Mouse (Mus musculus): ENCODE results near the gene Foxf1. TPM values are rescaled to one million over a fixed set of nuclear protein-coding genes. Genes with fewer than 3 reads are reported as not detected.

The Foxf1 gene
- under 1 TPM; 0.11 to 0.31 TPM for polyA plus RNA-seq (2017; shearing (Covaris generic))

GRCm38 (mm10) chr8:121084210-121084951 is at the start of gene Foxf1:
Gene Foxf1 (plus strand): TSS chr8:121084386.

GRCm38 (mm10) chr8:121107668-121108656 is 23.8 kb downstream of the Foxf1 start, which contains the start of gene Mthfsd:
Gene Mthfsd (minus strand): TSS chr8:121108392.

GRCm38 (mm10) chr8:121115948-121116347 is 31.8 kb downstream of the Foxf1 start, which contains the start of gene Foxc2:
Gene Foxc2 (plus strand): TSS chr8:121116171.

GRCm38 (mm10) chr8:121127756-121128375 is 43.7 kb downstream of the Foxf1 start, which contains the start of gene Foxl1:
Gene Foxl1 (plus strand): TSS chr8:121127940.

Other genes starting within 250 kb of the Foxf1 start
- 10 to 100 TPM; 38.4 to 39.8 TPM for gene Mthfsd, start 24.0 kb downstream of the Foxf1 start, polyA plus RNA-seq (2017; shearing (Covaris generic))
- under 1 TPM in 1 of 2 experiments, not detected in 1; 0.37 TPM for gene Foxc2, start 31.8 kb downstream of the Foxf1 start, polyA plus RNA-seq (2017; shearing (Covaris generic))
- gene Foxl1, start 43.6 kb downstream of the Foxf1 start, polyA plus RNA-seq (2017; shearing (Covaris generic)): under 1 TPM; 0.17 to 0.34 TPM

Measured in inflammation-experienced regulatory T-cells (primary cell).